Mouse (Mus musculus): ENCODE data around the gene Pik3r6. TPM values are rescaled to one million over a fixed set of nuclear protein-coding genes. Genes with fewer than 3 reads are reported as not detected.

Pik3r6 gene
- polyA plus RNA-seq, 1 experiment: 0.05 TPM

DNA sequence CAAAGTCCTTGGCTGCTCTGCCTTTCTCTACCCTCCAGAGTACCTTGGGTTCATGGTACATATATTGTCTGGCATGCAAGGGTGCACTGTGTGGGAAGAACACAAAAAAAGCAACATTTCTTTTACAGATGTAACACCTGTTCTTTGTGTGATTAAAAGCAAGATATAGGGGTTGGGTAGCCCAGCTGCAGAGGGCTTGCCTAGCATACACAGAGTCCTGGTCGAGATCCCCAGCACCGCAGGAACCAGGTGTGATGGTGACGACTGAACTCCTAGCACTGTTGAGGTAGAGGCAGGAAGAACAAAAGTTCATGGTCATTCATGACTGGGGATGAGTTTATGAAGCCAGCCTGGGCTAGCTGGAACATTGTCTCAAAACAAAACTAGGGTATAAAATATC, 40.1 kb upstream of the Pik3r6 start:
- H3K4me2 ChIP-seq (ENCODE audit: low read depth): no peak overlapping the region
- H3K4me3 ChIP-seq: no peak overlapping the region
- H3K79me2 ChIP-seq (ENCODE audit: control insufficient read depth, insufficient read depth): no peaks in the 10 kb centered on the region
- TF ChIP-seq POLR2A (IDR thresholded peaks at IDR 0.05; ENCODE audit: insufficient read length, low read depth): no peak
- no peak overlapping the region for H3ac ChIP-seq (ENCODE audit: control insufficient read depth, insufficient read length)
- H3K36me3 ChIP-seq (ENCODE audit: control insufficient read depth, insufficient read depth): no peaks in the 10 kb centered on the region
- H3K27me3 ChIP-seq (ENCODE audit: control insufficient read depth, insufficient read depth, insufficient read length): no peaks in the 10 kb centered on the region

GRCm38 (mm10) chr11:68464260-68464659, 38.6 kb upstream of the Pik3r6 start:
- no peaks in the 10 kb centered on the region for H3K79me2 ChIP-seq (ENCODE audit: control insufficient read depth, insufficient read depth)
- H3K27me3 ChIP-seq (ENCODE audit: control insufficient read depth, insufficient read depth, insufficient read length): no peaks in the 10 kb centered on the region
- H3K4me2 ChIP-seq (ENCODE audit: low read depth): no peak overlapping the region
- H3K36me3 ChIP-seq (ENCODE audit: control insufficient read depth, insufficient read depth): no peaks in the 10 kb centered on the region
- TF ChIP-seq MAX (IDR thresholded peaks at IDR 0.05; ENCODE audit: low read depth): no peak
- no peak overlapping the region for H3ac ChIP-seq (ENCODE audit: control insufficient read depth, insufficient read length)
- no peak overlapping the region for H3K4me3 ChIP-seq

DNA sequence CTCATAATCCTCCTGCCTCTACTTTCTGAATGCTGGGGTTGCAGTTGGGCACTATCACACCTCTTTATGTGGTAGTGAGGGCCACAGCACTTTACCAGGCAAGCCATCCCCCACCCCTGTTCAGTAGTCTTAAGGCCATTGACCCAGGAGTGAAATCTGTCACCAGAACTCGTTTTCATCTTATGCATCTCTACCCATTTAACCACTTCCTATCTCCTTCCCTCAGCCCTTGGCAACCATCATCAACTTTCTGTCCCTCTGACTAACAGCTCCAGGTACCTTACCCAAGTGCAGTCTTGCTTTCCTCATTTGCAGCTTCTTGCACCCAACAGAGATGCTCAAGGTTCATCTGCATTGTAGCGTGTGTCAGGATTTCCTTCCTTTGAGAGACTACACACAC, 37.7 kb upstream of the Pik3r6 start:
- Histone ChIP-seq H3K36me3 (ENCODE audit: control insufficient read depth, insufficient read depth) (no peaks in the 10 kb centered on the region), H3K4me2 (ENCODE audit: low read depth) (no peak overlapping the region), H3K27me3 (ENCODE audit: control insufficient read depth, insufficient read depth, insufficient read length) (no peaks in the 10 kb centered on the region), H3K4me3 (no peak overlapping the region), H3K79me2 (ENCODE audit: control insufficient read depth, insufficient read depth) (no peaks in the 10 kb centered on the region), H3ac (ENCODE audit: control insufficient read depth, insufficient read length) (no peak overlapping the region)
- TF ChIP-seq REST (IDR thresholded peaks at IDR 0.05; ENCODE audit: insufficient read depth, insufficient read length) (no peak), MYOG (IDR thresholded peaks at IDR 0.05; ENCODE audit: control insufficient read depth in 1 of 3, insufficient read depth in 1 of 3, insufficient read length in 2 of 3, low read depth in 2 of 3) (no peak), MYOD1 (IDR thresholded peaks at IDR 0.05; ENCODE audit: control insufficient read depth in 1 of 3, insufficient read length in 2 of 3, low read depth in 2 of 3) (no peak), CEBPB (IDR thresholded peaks at IDR 0.05; ENCODE audit: insufficient read depth, poor library complexity, severe bottlenecking) (no peak), POLR2A (IDR thresholded peaks at IDR 0.05; ENCODE audit: insufficient read length, low read depth) (no peak)

GRCm38 (mm10) chr11:68467441-68467840, 35.4 kb upstream of the Pik3r6 start:
- Histone ChIP-seq H3ac (ENCODE audit: control insufficient read depth, insufficient read length) (no peak overlapping the region), H3K4me2 (ENCODE audit: low read depth) (peak overlapping the region; percentile 80), H3K36me3 (ENCODE audit: control insufficient read depth, insufficient read depth) (no peaks in the 10 kb centered on the region), H3K27me3 (ENCODE audit: control insufficient read depth, insufficient read depth, insufficient read length) (no peaks in the 10 kb centered on the region), H3K79me2 (ENCODE audit: control insufficient read depth, insufficient read depth) (no peaks in the 10 kb centered on the region), H3K4me3 (no peak overlapping the region)
- TF ChIP-seq TCF3 (IDR thresholded peaks at IDR 0.05; ENCODE audit: insufficient read length, low read depth) (no peak), SRF (IDR thresholded peaks at IDR 0.05; ENCODE audit: control insufficient read depth, insufficient read length, low read depth) (no peak), MYOG (IDR thresholded peaks at IDR 0.05; ENCODE audit: control insufficient read depth in 1 of 3, insufficient read depth in 1 of 3, insufficient read length in 2 of 3, low read depth in 2 of 3) (no peak), MYOD1 (IDR thresholded peaks at IDR 0.05; ENCODE audit: control insufficient read depth in 1 of 3, insufficient read length in 2 of 3, low read depth in 2 of 3) (no peak), E2F4 (IDR thresholded peaks at IDR 0.05; ENCODE audit: insufficient read depth) (no peak), REST (IDR thresholded peaks at IDR 0.05; ENCODE audit: insufficient read depth, insufficient read length) (no peak), POLR2AphosphoS2 (IDR thresholded peaks at IDR 0.05; ENCODE audit: insufficient read length, low read depth) (no peak), MAX (IDR thresholded peaks at IDR 0.05; ENCODE audit: low read depth) (no peak), CEBPB (IDR thresholded peaks at IDR 0.05; ENCODE audit: insufficient read depth, poor library complexity, severe bottlenecking) (no peak), USF1 (IDR thresholded peaks at IDR 0.05; ENCODE audit: low read depth) (no peak), POLR2A (IDR thresholded peaks at IDR 0.05; ENCODE audit: insufficient read length, low read depth) (no peak), TCF12 (IDR thresholded peaks at IDR 0.05; ENCODE audit: insufficient read depth, poor library complexity, severe bottlenecking) (no peak)

- H3K4me2 ChIP-seq (ENCODE audit: low read depth): peak overlapping the region; percentile 80
- H3K36me3 ChIP-seq (ENCODE audit: control insufficient read depth, insufficient read depth): no peaks in the 10 kb centered on the region
- H3K27me3 ChIP-seq (ENCODE audit: control insufficient read depth, insufficient read depth, insufficient read length): no peaks in the 10 kb centered on the region
- H3K79me2 ChIP-seq (ENCODE audit: control insufficient read depth, insufficient read depth): no peaks in the 10 kb centered on the region
- no peak overlapping the region for H3K4me3 ChIP-seq
- TF ChIP-seq MYOD1 (IDR thresholded peaks at IDR 0.05; ENCODE audit: control insufficient read depth in 1 of 3, insufficient read length in 2 of 3, low read depth in 2 of 3) (peak in 1 of 3 experiments; percentile 53), MYOG (IDR thresholded peaks at IDR 0.05; ENCODE audit: control insufficient read depth in 1 of 3, insufficient read depth in 1 of 3, insufficient read length in 2 of 3, low read depth in 2 of 3) (peak in 1 of 3 experiments; percentile 69), POLR2A (IDR thresholded peaks at IDR 0.05; ENCODE audit: insufficient read length, low read depth) (no peak)
- no peak overlapping the region for H3ac ChIP-seq (ENCODE audit: control insufficient read depth, insufficient read length)
Measured at GRCm38 (mm10) chr11:68467962-68468612, 34.7 kb upstream of the Pik3r6 start.

GRCm38 (mm10) chr11:68468886-68469285, 33.9 kb upstream of the Pik3r6 start:
- Histone ChIP-seq H3K79me2 (ENCODE audit: control insufficient read depth, insufficient read depth) (no peaks in the 10 kb centered on the region), H3K27me3 (ENCODE audit: control insufficient read depth, insufficient read depth, insufficient read length) (no peaks in the 10 kb centered on the region), H3ac (ENCODE audit: control insufficient read depth, insufficient read length) (no peak overlapping the region), H3K4me2 (ENCODE audit: low read depth) (no peak overlapping the region), H3K4me3 (no peak overlapping the region), H3K36me3 (ENCODE audit: control insufficient read depth, insufficient read depth) (no peaks in the 10 kb centered on the region)
- TF ChIP-seq POLR2A (IDR thresholded peaks at IDR 0.05; ENCODE audit: insufficient read length, low read depth): no peak
- TF ChIP-seq MYOG (IDR thresholded peaks at IDR 0.05; ENCODE audit: control insufficient read depth in 1 of 3, insufficient read depth in 1 of 3, insufficient read length in 2 of 3, low read depth in 2 of 3): no peak
- no peak for TF ChIP-seq CEBPB (IDR thresholded peaks at IDR 0.05; ENCODE audit: insufficient read depth, poor library complexity, severe bottlenecking)
- no peak for TF ChIP-seq REST (IDR thresholded peaks at IDR 0.05; ENCODE audit: insufficient read depth, insufficient read length)
- TF ChIP-seq USF1 (IDR thresholded peaks at IDR 0.05; ENCODE audit: low read depth): no peak
- no peak for TF ChIP-seq POLR2AphosphoS2 (IDR thresholded peaks at IDR 0.05; ENCODE audit: insufficient read length, low read depth)
- no peak for TF ChIP-seq MAX (IDR thresholded peaks at IDR 0.05; ENCODE audit: low read depth)
- no peak for TF ChIP-seq E2F4 (IDR thresholded peaks at IDR 0.05; ENCODE audit: insufficient read depth)
- no peak for TF ChIP-seq TCF12 (IDR thresholded peaks at IDR 0.05; ENCODE audit: insufficient read depth, poor library complexity, severe bottlenecking)
- no peak for TF ChIP-seq TCF3 (IDR thresholded peaks at IDR 0.05; ENCODE audit: insufficient read length, low read depth)
- no peak for TF ChIP-seq SRF (IDR thresholded peaks at IDR 0.05; ENCODE audit: control insufficient read depth, insufficient read length, low read depth)
- no peak for TF ChIP-seq MYOD1 (IDR thresholded peaks at IDR 0.05; ENCODE audit: control insufficient read depth in 1 of 3, insufficient read length in 2 of 3, low read depth in 2 of 3)
